Mouse (Mus musculus): Measurements from ENCODE around the gene Tenm4.

Gene Tenm4

GRCm38 (mm10) chr7:96203812-96204560, 32.9 kb downstream of the Tenm4 start:
- DNase-seq (ENCODE audit: low spot score in 2 of 2): no peak

DNA sequence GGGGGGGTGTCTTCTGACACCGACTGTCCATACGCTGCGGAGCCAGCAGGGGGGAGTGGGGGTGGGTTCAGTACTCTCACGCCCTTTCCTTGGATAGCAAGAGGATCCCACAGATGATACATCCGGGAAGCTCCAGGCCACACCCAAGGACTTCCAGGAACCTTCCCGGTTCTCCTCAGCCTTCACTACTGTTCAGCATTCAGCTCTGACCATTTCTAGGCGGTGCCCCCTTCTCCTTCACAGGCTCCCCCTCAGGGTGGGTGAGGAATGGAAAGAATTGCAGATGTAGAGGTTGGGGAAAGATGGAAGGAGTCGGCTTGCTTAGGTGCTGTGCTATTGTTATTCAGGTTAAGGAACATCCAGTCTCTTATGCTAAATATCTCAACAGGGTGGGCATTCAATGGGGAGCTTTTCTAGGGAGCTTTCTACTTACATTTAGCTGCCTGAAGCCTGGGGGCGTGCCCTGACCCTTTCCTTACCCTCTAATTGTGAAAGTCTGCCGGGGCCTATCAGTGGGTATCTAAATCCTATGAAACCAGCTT, 33.8 kb downstream of the Tenm4 start:
- no peak for DNase-seq (ENCODE audit: low spot score in 2 of 2)

- DNase-seq (ENCODE audit: low spot score in 2 of 2): no peak
Observed at GRCm38 (mm10) chr7:96207071-96207470, 36.0 kb downstream of the Tenm4 start.

GRCm38 (mm10) chr7:96209783-96210524, 38.9 kb downstream of the Tenm4 start:
- peak; percentile 8 to 33 for DNase-seq (ENCODE audit: low spot score in 2 of 2)

- DNase-seq (ENCODE audit: low spot score in 2 of 2): peak; percentile 10 to 25
Observed at GRCm38 (mm10) chr7:96210525-96211369, 39.7 kb downstream of the Tenm4 start.

DNA sequence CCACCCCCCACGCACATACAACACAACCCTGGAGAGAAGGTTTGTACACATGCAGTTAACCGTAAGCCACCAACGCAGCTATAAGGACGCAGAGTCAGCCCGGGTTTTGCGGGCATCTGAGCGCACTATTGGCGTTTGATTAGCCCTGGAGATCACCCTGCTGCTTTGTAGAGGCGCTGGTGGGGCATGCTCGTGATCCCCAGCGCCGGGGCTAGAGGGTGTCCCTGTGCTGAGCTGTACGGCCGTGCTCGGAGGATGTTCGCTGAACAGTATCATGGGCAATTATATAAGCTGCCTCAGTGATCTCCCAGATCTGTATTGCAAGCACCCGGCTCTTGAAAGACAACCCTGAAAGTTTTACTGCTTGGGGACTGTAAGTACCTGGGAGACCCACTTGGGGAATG, 40.6 kb downstream of the Tenm4 start:
- DNase-seq (ENCODE audit: low spot score in 2 of 2): no peak

- DNase-seq (ENCODE audit: low spot score in 2 of 2): no peak
Observed at GRCm38 (mm10) chr7:96212224-96212591, 41.2 kb downstream of the Tenm4 start.

- DNase-seq (ENCODE audit: low spot score in 2 of 2): peak in 1 of 2 experiments; percentile 33
Observed at GRCm38 (mm10) chr7:96212592-96213541, 41.8 kb downstream of the Tenm4 start.

DNA sequence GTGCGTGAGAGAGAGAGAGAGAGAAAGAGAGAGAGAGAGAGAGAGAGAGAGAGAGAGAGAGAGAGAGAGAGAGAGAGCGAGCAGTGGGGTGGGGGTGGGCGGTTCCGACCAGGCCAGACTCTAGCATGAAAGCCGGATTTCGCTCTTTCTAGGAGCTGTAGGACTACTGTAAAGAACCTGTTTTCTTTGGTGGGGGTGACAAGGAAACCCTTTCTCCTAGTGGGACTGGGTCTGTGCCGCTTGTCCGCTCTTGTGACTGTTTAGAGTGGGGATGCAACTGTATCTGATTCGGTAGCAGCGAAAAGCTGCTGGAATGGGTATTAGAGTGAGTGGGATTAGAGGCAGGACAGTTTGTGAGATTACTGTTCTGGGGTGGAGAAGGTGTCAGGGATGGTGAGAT, 42.7 kb downstream of the Tenm4 start:
- DNase-seq (ENCODE audit: low spot score in 2 of 2): no peak

DNA sequence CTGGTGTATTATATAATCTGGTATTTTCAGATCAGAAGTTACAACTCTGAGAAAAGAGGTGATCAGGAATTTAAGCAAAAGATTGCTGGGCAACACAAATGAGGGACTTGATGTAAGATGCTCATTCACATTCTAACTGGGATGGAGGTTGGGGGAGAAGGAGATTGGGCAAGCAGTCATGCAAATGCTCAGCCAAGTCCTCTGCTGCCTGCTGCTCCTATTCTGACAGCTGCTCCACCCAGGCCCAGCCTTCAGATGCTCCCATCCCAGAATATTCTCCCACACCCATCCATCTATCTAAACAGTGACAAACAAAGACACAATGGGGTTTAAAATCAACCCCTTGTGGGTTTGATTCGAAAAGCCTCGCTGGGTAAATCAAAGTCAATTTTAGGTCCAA, 43.8 kb downstream of the Tenm4 start:
- no peak for DNase-seq (ENCODE audit: low spot score in 2 of 2)

DNA sequence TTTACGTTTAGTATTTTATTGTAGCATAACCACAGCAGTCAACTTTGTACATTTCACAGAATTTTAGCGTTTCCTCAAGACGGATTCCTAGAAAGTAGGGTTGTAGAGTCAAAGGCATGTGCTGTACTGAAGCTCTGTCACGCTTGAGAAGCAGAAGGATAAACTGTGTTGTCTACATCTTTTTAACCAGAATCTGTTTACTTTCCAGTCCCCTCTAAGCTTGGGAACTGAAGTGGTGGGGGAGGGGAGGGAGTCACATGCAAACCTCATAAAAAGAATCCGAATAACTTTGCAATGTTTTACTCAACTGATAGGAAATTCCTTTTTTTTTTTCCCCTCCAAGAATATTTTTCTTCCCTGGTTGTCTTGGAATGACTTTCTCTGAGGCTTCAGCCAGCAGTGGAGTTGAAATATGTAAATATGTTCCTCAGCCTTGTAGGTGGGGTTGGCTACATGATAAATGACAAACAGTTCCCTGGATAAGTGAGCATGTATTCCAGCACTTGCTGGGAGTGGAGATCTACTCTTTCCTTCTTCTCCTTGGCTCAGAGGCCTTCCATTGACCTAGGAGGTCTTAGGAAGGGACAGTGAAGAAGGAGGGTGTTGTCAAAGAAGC, 45.0 kb downstream of the Tenm4 start:
- DNase-seq (ENCODE audit: low spot score in 2 of 2): no peak

DNA sequence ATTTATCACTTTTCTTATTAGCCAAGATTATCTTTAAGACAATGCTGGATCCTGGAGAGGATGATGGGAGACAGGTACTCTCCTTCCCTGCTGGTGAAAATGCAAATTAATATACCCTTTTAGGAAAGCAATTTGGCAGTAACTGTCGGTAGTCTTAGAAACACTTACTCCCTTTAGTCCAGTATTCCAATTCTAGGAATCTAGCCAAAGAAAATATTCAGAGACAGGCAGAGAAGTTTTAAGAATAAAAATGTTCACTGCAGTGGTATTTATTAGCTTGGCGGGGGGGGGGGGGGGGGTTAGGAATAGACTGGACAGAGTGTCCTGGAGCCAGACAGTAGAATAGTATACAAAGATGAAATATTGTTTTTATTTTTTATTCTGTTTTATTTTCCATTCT, 48.3 kb downstream of the Tenm4 start:
- no peak for DNase-seq (ENCODE audit: low spot score in 2 of 2)

- DNase-seq (ENCODE audit: low spot score in 2 of 2): no peak
Observed at GRCm38 (mm10) chr7:96220647-96221046, 49.6 kb downstream of the Tenm4 start.

DNA sequence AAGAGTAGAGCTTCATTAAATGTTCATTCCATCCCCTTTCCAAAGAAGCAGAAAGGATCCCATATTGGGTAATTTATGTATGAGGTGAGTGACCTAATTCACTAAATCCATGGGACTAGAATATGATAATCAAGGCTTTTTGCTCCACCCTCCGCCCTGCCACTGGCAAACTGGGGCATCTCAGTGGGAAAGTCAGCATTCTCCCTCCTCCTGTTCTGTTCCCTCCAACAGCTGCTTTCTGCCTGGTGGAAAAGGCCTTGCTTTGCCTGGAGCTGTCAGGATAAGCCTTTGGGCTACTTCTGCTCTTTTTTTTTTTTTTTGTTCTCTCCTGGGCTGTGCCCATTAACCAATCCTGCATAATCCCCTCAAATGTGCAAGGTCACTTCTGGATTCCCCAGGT, 51.5 kb downstream of the Tenm4 start:
- DNase-seq (ENCODE audit: low spot score in 2 of 2): no peak

DNA sequence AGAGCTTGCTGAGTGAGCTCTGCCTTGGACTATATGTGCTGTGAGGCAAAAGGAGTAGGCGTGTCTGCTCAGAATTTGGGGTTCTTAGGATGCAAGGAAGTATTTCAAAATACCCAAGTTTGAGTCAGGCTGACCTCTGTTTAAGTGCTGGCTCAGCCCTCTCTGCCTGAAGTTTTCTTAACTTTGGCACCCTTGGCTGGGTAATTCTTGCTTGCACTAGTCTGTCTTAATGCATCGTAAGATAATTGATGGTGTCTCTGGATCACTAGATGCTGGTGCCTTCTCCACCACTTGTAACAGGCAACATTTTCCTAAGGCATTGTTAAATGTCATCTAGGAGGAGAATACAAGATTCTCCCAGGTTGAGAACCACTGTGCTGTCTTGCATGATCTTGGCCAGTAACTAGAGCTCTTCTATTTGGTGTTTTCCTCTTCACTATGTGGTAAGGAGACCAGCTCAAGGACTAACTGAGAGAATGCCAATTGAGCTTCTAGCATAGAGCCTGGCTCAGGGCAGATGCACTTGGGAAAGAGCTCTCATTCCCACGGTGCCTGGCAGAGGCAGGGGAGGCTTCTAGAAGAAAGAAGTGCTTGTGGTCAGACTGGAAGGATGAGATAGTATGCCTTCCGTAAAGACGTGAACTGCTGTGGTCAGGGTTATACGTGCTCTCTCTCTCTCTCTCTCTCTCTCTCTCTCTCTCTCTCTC, 57.7 kb downstream of the Tenm4 start:
- DNase-seq (ENCODE audit: low spot score in 2 of 2): peak in 1 of 2 experiments; percentile 15

GRCm38 (mm10) chr7:96230006-96230719, 59.1 kb downstream of the Tenm4 start:
- DNase-seq (ENCODE audit: low spot score in 2 of 2): no peak

DNA sequence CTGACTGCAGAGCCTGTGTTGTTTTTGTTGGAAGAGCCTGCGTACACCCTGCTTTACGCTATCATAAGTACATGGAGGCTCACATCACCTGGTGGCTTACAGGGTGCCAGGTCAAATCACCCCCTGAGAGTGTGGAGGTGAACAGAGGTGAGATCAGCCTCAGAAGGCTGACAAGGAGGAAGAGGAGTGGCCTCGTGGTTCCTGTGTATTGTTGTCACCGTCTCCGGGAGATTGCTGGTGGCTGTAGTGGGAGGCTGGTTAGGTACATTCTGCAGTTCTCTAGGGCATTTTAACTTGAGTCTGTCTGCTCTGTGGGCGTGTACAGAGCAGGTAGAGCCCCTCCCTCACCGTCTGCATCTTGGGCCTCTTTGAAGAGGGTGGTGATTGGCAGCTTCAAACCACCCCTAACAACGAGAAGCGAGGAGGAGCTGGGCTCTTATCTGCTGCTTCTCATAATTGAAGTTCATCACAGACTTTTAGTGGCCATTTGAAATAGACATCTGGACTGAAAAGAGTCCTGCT, 59.7 kb downstream of the Tenm4 start:
- no peak for DNase-seq (ENCODE audit: low spot score in 2 of 2)

GRCm38 (mm10) chr7:96235847-96236246, 64.8 kb downstream of the Tenm4 start:
- no peak for DNase-seq (ENCODE audit: low spot score in 2 of 2)

DNA sequence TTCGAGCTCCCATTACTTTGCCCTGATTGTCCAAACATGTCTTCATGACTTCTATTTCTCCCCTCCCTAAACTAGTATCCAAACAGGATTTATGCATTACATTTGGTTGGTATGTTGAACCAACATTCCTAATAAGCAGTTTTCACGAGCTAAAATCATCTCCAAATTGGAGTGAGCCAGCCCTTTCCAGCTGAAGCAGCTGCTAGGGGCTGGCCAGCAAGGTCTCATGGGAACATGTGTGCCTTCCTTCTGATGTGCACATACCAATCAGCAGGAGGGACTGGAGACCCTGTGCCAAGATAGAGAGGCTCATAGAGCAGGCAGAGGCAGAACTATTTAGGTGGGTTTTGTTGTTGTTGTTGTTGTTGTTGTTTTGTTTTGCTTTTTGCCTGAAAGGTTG, 69.6 kb downstream of the Tenm4 start:
- DNase-seq (ENCODE audit: low spot score in 2 of 2): no peak

Data from urinary bladder, postnatal 36 days (tissue).